Mouse (Mus musculus) liver, embryonic 12.5 days (tissue): ENCODE data around the gene Ngrn. TPM values are rescaled to one million over a fixed set of nuclear protein-coding genes. Genes with fewer than 3 reads are reported as not detected.

ENCODE experiments used
- ATAC-seq: fragments of 200-750 bp; cut with Nextera tagmentation; 2 replicates; pipeline ENCODE4 v1.8.0; 2017; ENCODE audit warnings: moderate number of reproducible peaks, mild to moderate bottlenecking, moderate library complexity
- H3K27ac ChIP-seq: fragments of 300-500 bp; sonication (generic); 2 replicates; pipeline ENCODE4 v1.5.1; 2016; ENCODE audit warnings: mild to moderate bottlenecking
- H3K27me3 ChIP-seq: fragments of 300-500 bp; sonication (generic); replicated peaks from 2 replicates; pipeline ENCODE4 v1.6.1; 2016; ENCODE audit warnings: mild to moderate bottlenecking, moderate library complexity
- H3K36me3 ChIP-seq: fragments of 300-500 bp; sonication (generic); 2 replicates; pipeline ENCODE4 v1.6.1; 2016; ENCODE audit warnings: mild to moderate bottlenecking, moderate library complexity
- H3K4me1 ChIP-seq: fragments of 300-500 bp; sonication (generic); 2 replicates; pipeline ENCODE4 v1.6.1; 2016
- H3K4me2 ChIP-seq: fragments of 300-500 bp; sonication (generic); 2 replicates; pipeline ENCODE4 v1.6.1; 2016; ENCODE audit warnings: mild to moderate bottlenecking, moderate library complexity
- H3K4me3 ChIP-seq: fragments of 300-500 bp; sonication (generic); 2 replicates; pipeline ENCODE4 v1.5.1; 2016; ENCODE audit warnings: mild to moderate bottlenecking, moderate library complexity
- H3K9ac ChIP-seq: fragments of 300-500 bp; sonication (generic); 2 replicates; pipeline ENCODE4 v1.6.1; 2016; ENCODE audit warnings: mild to moderate bottlenecking, moderate library complexity
- H3K9me3 ChIP-seq: fragments of 300-500 bp; sonication (generic); replicated peaks from 2 replicates; pipeline ENCODE4 v1.6.1; 2016; ENCODE audit warnings: mild to moderate bottlenecking, moderate library complexity
- WGBS: fragments of 180-500 bp; shearing (Covaris S2); methylation state at CpG from one replicate; pipeline ENCODE4 v1.1.7; 2016; ENCODE audit not compliant: insufficient replicate concordance; 5-methylcytosine and 5-hydroxymethylcytosine counted together
- polyA plus RNA-seq: library from polyadenylated mRNA; unstranded; fragments of >200 nt; fragmentation: Nextera tagmentation; extraction: Ambion mirVana; gene quantifications from 2 replicates; pipeline ENCODE4 v1.2.1, GENCODE M21; 2016

Gene Ngrn
- polyA plus RNA-seq, 1 experiment from 2014 or later: 45.6 TPM

DNA sequence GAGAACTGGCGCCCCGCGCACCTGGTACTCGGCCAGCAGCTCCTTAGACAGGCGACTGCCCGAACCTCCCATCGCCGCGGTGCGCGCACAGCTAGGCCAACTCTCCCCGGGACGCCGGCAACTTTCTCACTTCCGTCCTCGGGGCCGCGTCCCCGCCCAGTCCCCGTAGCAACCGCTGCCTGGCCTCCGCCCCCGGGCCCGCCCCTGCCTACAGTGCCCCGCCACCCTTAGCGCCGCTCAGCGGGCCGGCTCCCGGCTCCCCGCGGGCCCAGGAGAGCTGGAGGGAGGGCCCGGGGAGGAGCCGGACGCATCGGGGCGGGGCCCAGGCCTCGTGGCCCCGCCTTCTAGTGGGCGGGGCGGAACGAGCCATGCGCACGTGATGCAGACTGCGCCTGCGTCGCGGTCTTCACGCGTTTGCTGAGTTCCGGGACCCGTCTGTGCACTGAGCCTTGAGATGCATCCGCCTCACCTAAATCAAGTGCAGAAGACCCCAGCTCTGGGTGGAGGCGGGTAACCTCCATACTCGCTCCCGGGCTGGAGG, 28.5 kb upstream of the Ngrn start, which contains the start of the genes Cib1 and Gdpgp1:
Gene Cib1 (minus strand): TSS at position 325 of the 541 bp plus-strand sequence.
Gene Gdpgp1 (plus strand): TSS at position 377 of the 541 bp plus-strand sequence.
- H3K27me3 ChIP-seq: no peaks in the 10 kb centered on the region
- peaks cover 59% of the 10 kb centered on the region for H3K4me1 ChIP-seq
- H3K27ac ChIP-seq: peak within 1 kb of the TSS; percentile 93
- peak within 1 kb of the TSS; percentile 88 for H3K9ac ChIP-seq
- H3K4me2 ChIP-seq: peak within 1 kb of the TSS; percentile 95
- peak; percentile 99 for ATAC-seq
- H3K36me3 ChIP-seq: peaks cover 30% of the 10 kb centered on the region
- no peaks in the 10 kb centered on the region for H3K9me3 ChIP-seq
- H3K4me3 ChIP-seq: peak within 1 kb of the TSS; percentile 83
- 3% methylated on average over 55 of the region's 56 CpGs for WGBS

DNA sequence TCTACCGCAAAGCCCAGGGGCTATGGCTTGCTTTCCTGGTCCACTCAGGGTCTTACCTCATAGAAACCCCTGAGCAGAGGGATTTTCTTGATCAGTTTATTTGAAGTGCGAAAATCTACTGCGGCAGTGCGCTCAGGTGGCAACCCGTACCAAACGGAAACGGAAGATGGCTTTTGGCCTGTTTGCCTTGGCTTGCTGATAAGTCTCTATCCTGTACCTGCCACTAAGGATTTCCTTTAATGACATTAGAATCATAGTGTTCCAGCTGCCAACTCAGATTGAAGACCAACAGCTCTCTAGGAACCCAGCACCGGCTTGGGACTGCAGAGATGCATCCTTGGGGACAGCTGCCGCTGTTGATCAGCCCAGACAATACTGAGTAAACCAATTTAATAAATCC, 27.2 kb upstream of the Ngrn start:
- Histone ChIP-seq H3K4me1 (peaks cover 55% of the 10 kb centered on the region), H3K27me3 (no peaks in the 10 kb centered on the region), H3K9ac (peak overlapping the region; percentile 75)

DNA sequence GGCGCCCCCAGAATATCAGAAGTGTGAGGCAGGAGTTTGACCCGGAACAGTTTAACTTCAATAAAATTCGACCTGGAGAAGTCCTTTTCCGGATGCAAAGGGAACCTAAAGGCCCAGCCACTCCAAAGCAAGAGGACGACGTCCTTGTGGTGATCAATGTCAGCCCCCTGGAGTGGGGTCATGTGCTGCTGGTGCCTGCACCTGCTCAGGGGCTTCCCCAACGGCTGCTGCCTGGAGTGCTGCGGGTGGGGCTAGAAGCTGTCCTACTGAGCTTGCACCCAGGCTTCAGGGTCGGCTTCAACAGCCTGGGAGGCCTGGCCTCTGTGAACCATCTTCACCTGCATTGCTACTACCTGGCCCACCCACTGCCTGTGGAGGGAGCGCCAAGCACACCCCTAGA, 22.5 kb upstream of the Ngrn start:
- Histone ChIP-seq H3K9ac (no peak overlapping the region), H3K27ac (no peak overlapping the region), H3K27me3 (no peaks in the 10 kb centered on the region), H3K9me3 (no peaks in the 10 kb centered on the region), H3K36me3 (peaks cover 40% of the 10 kb centered on the region), H3K4me1 (peaks cover 21% of the 10 kb centered on the region), H3K4me2 (no peak overlapping the region), H3K4me3 (no peak overlapping the region)
- no peak for ATAC-seq
- 83% methylated on average over 10 of the region's 10 CpGs for WGBS

More for the DNA sequence above, 27.2 kb upstream of the Ngrn start:
- Histone ChIP-seq H3K27ac (peak overlapping the region; percentile 45; the same call in 1 of the 2 replicates), H3K9me3 (no peaks in the 10 kb centered on the region), H3K4me3 (peak overlapping the region; percentile 83), H3K36me3 (peaks cover 30% of the 10 kb centered on the region), H3K4me2 (peak overlapping the region; percentile 95)
- WGBS: 36% methylated on average over 9 of the region's 9 CpGs
- ATAC-seq: no peak

DNA sequence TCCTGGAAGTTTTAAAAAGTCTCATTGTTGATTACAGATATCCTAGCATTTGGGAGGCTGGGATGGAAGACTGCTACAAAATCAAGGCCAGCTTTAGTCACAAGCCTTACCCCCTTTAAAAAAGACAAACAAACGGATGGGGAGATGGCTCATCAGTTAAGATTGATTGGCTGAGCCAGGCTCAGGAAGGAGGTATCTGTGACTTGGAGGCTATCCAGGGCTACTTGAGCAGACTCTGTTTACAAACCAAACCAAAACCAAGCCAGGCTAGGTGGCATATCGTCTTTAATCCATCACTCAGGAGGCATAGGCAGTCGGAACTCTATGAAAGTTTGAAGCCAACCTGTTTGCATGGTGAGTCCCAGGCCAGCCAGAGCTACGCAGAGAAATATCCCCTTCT, 19.4 kb upstream of the Ngrn start:
- Histone ChIP-seq H3K9me3 (no peaks in the 10 kb centered on the region), H3K36me3 (peaks cover 40% of the 10 kb centered on the region), H3K4me3 (no peak overlapping the region), H3K4me1 (peaks cover 9% of the 10 kb centered on the region), H3K27me3 (no peaks in the 10 kb centered on the region), H3K27ac (no peak overlapping the region), H3K4me2 (no peak overlapping the region), H3K9ac (no peak overlapping the region)
- WGBS: 70% methylated on average over 4 of the region's 4 CpGs
- no peak for ATAC-seq

DNA sequence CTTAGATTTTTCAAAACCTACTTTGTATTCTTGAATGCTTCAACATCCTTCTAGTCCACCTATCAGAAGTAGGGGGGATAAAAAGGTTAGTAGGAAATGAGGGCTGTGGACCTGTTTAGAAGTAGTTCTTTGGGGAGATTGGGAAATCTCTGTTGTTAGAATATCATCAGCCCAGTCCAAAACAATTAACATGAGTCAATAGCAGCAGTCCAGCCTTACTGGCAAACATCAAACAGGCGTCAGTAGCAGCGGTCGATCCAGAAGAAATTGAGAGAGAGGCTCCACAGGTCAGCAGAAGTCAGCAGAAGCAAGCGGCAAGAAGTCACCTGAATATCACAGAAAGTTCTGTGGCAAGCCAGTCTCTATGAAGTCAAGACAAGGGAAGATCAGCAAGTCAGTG, 16.2 kb upstream of the Ngrn start:
- H3K4me3 ChIP-seq: no peak overlapping the region
- H3K36me3 ChIP-seq: peaks cover 13% of the 10 kb centered on the region
- ATAC-seq: no peak
- no peak overlapping the region for H3K27ac ChIP-seq
- no peaks in the 10 kb centered on the region for H3K9me3 ChIP-seq
- WGBS: 92% methylated on average over 4 of the region's 4 CpGs
- H3K4me2 ChIP-seq: no peak overlapping the region
- H3K9ac ChIP-seq: no peak overlapping the region
- peaks cover 17% of the 10 kb centered on the region for H3K4me1 ChIP-seq
- H3K27me3 ChIP-seq: no peaks in the 10 kb centered on the region

DNA sequence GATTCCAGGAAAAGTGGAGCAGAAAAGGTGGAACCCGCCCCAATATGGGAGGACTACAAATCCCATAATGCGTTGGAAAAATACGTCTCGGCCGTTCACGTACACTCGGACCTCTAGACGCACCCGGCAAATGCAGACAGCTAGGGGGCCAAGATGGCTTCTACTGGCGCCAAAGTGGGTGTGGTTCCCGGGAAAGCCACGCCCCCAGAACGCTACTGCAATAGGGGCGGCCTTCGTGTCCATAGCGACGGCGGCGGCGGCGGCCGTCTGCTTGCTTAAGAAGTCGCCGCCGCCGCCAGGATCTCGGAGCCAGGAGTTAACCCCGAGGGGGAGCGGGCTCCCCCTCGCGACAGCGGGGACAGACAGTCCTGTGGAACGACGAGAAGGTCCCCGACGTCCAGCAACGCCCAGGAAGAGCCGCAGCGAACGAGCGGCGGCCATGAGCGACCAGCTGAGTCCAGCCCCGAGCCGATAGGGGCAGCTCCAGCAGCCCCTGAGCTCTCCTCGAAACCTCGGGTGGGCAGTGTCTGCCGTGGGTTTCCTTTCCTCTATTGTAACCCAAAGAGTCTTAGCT, 14.8 kb upstream of the Ngrn start, which contains the start of gene Ttll13:
Gene Ttll13 (plus strand): TSS at position 229 of the 574 bp plus-strand sequence.
- Histone ChIP-seq H3K9ac (peak within 1 kb of the TSS; percentile 82), H3K36me3 (no peaks in the 10 kb centered on the region), H3K4me1 (peaks cover 23% of the 10 kb centered on the region), H3K27ac (peak within 1 kb of the TSS; percentile 79), H3K4me2 (peak within 1 kb of the TSS; percentile 92), H3K4me3 (peak within 1 kb of the TSS; percentile 77), H3K9me3 (no peaks in the 10 kb centered on the region), H3K27me3 (no peaks in the 10 kb centered on the region; the same call in 1 of the 2 replicates)
- under 1% methylated on average over 48 of the region's 48 CpGs for WGBS
- peak; percentile 97 for ATAC-seq

DNA sequence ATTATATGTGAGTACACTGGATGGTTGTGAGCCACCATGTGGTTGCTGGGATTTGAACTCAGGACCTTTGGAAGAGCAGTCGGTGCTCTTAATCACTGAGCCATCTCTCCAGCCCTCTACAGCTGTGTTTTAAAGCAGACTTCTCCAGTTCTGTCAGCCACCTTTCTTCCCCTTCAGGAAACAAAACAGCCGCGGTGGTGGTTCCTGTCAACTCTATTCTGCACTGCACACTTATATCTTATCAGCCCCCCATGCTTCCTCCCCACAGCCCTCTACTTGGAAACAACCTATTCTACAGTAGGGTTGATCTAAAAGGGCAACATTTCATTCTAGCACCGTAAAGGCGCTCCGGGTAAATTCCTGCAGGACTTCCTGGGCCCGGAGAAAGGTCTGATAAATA, 14.2 kb upstream of the Ngrn start:
- Histone ChIP-seq H3K4me3 (peak overlapping the region; percentile 77), H3K27me3 (peaks cover 4% of the 10 kb centered on the region), H3K36me3 (no peaks in the 10 kb centered on the region), H3K27ac (peak overlapping the region; percentile 79; the same call in 1 of the 2 replicates), H3K4me2 (peak overlapping the region; percentile 92), H3K9me3 (no peaks in the 10 kb centered on the region), H3K9ac (peak overlapping the region; percentile 82), H3K4me1 (peaks cover 26% of the 10 kb centered on the region)
- 16% methylated on average over 7 of the region's 7 CpGs for WGBS
- ATAC-seq: no peak

DNA sequence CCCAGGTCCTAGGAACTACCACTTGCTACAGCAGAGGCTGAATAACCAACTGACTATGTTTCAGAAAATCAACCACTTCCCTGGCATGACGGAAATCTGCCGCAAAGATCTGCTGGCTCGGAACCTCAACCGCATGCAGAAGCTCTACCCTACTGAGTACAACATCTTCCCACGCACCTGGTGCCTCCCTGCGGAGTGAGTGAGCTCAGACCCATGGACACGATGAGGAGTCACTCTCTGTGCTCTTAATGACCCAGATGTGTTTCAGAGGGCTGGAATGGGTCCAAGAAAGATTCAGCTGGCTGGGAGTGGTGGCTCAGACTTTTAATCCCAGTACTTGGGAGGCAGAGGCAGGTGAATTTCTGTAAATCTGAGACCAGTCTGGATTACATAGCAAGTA, 8.6 kb upstream of the Ngrn start:
- peaks cover 25% of the 10 kb centered on the region for H3K4me1 ChIP-seq
- H3K9ac ChIP-seq: no peak overlapping the region
- no peak overlapping the region for H3K4me3 ChIP-seq
- H3K4me2 ChIP-seq: no peak overlapping the region
- no peaks in the 10 kb centered on the region for H3K9me3 ChIP-seq
- H3K36me3 ChIP-seq: no peaks in the 10 kb centered on the region
- H3K27me3 ChIP-seq: peaks cover 10% of the 10 kb centered on the region
- H3K27ac ChIP-seq: no peak overlapping the region
- no peak for ATAC-seq
- WGBS: 78% methylated on average over 7 of the region's 7 CpGs

DNA sequence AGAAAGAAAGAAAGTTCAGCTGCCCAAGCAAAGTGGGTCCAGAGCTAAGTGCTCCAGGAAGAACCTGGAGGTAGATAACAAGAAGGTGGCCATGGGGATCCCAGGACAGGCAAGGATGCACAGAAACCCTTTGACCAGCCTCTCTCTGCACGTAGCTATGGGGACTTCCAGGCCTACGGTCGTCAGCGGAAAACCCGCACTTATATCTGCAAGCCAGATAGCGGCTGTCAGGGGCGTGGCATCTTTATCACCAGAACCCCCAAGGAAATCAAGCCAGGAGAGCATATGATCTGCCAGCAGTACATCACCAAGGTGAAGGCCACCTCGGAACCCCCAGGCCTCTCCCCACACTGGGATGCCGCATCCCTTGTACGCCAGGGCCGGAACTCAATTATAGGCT, 8.1 kb upstream of the Ngrn start:
- no peak for ATAC-seq
- WGBS: 42% methylated on average over 11 of the region's 11 CpGs
- no peak overlapping the region for H3K4me2 ChIP-seq

DNA sequence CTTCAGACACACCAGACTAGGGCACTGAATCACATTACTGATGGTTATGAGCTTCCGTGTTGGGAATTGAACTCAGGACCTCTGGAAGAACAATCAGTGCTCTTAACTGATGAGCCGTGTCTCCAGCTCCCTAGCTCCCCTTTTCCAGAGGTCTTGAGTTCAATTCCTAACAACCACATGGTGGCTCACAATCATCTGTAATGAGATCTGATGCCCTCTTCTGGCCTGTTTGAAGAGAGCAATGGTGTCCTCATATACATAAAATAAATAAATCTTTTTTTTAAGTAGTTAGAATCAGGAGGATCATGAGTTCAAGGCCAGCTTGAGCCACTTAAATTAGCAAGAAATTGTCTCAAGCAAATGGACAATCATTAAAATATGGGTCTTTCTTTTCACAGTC, 5.0 kb upstream of the Ngrn start:
- WGBS: 55% methylated on average over 2 of the region's 2 CpGs
- H3K27ac ChIP-seq: no peak overlapping the region
- ATAC-seq: no peak
- peaks cover 37% of the 10 kb centered on the region for H3K4me1 ChIP-seq
- no peak overlapping the region for H3K9ac ChIP-seq
- H3K4me2 ChIP-seq: no peak overlapping the region
- H3K4me3 ChIP-seq: no peak overlapping the region
- H3K27me3 ChIP-seq: peaks cover 19% of the 10 kb centered on the region
- H3K36me3 ChIP-seq: no peaks in the 10 kb centered on the region
- H3K9me3 ChIP-seq: no peaks in the 10 kb centered on the region

More for the DNA sequence above, 8.1 kb upstream of the Ngrn start:
- H3K27ac ChIP-seq: no peak overlapping the region
- no peaks in the 10 kb centered on the region for H3K36me3 ChIP-seq
- H3K9me3 ChIP-seq: no peaks in the 10 kb centered on the region
- peaks cover 30% of the 10 kb centered on the region for H3K4me1 ChIP-seq
- H3K9ac ChIP-seq: no peak overlapping the region
- H3K4me3 ChIP-seq: no peak overlapping the region
- H3K27me3 ChIP-seq: peaks cover 10% of the 10 kb centered on the region

DNA sequence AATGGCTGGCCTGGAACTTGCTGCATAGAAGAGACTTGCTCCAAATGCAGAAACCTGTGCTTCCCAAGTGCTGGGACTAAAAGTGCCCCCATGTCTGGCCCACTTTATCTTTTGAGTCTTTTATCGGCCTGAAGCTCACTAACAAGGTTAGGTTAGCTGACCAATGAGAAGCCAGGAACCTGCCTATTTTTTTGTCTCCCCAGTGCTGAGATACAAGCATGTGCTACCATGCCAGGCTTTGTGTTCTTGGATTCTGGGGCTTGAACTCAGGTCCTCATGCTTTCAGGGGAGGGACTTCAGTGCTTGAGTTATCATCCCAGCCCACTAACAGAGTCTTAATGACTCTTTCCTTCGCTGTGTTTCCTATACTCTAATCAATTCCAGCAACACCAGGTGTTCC, 3.3 kb upstream of the Ngrn start:
- H3K4me1 ChIP-seq: peaks cover 32% of the 10 kb centered on the region
- H3K4me2 ChIP-seq: no peak overlapping the region
- no peak for ATAC-seq
- H3K27ac ChIP-seq: no peak overlapping the region
- no peak overlapping the region for H3K4me3 ChIP-seq
- peaks cover 9% of the 10 kb centered on the region for H3K27me3 ChIP-seq
- H3K36me3 ChIP-seq: no peaks in the 10 kb centered on the region
- no peak overlapping the region for H3K9ac ChIP-seq
- no peaks in the 10 kb centered on the region for H3K9me3 ChIP-seq
- WGBS: 60% methylated on average over 2 of the region's 2 CpGs

DNA sequence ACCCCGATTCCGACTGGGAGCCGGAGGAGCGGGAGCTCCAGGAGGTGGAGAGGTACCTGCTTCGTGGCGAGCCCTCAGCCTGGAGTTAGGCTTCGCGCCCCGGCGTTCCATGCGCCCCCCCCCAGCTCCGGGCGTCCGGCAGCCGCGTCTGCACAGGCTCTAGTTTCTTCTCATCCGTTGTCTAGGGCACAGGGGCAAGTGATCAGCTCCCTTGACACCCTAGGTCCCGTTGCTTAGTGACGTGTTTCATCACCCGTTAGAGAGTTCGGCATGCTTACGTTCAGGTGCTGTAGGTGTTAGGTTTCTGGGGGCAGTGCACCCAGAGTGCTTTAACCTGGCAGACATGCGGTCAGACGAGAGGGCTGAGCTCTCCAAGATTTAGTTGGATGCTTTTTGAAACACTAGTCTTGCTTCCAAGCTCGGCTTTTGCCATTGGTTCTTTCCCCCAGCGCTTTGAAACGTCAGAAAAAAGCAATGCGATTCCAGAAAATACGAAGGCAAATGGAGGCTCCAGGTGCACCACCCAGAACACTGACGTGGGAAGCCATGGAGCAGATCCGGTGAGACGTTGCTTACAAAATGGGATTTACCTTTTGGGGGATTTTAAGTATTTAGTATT, 466 bp downstream of the Ngrn start:
- Histone ChIP-seq H3K9me3 (no peaks in the 10 kb centered on the region), H3K27ac (peak overlapping the region; percentile 88), H3K4me2 (peak overlapping the region; percentile 85), H3K4me3 (peak overlapping the region; percentile 76), H3K4me1 (peaks cover 31% of the 10 kb centered on the region), H3K36me3 (peaks cover 35% of the 10 kb centered on the region), H3K27me3 (peaks cover 9% of the 10 kb centered on the region), H3K9ac (peak overlapping the region; percentile 82)
- ATAC-seq: peak; percentile 71
- under 1% methylated on average over 32 of the region's 32 CpGs for WGBS
